Mouse (Mus musculus) frontal cortex, postnatal 36 days (tissue): ENCODE results near the gene Snx18.

Source experiments
- DNase-seq, 2 experiments: peaks; one replicate each; pipeline ENCODE4 v3.0.0; 2022; ENCODE audit warnings: low spot score in 2 of 2

Gene Snx18

DNA sequence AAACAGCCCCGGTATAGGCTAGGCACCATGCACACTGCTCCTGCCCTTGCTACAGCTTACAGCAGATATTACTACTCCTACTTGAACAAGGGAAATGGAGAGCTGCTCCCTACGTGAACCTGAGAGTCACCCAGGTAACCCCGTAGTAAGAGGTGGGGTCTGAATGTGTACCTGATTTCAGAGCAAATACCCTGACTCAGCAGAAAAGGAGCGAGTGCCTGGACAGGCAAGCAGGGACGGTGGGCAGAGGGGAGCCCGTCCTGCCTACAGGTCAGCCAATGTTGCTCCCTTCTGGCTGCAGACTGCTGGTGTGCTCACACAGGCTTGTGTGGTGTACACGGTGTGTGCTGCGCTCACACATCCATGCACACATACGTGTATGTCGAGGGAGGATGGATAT, 20.7 kb downstream of the Snx18 start:
- no peak for DNase-seq

DNA sequence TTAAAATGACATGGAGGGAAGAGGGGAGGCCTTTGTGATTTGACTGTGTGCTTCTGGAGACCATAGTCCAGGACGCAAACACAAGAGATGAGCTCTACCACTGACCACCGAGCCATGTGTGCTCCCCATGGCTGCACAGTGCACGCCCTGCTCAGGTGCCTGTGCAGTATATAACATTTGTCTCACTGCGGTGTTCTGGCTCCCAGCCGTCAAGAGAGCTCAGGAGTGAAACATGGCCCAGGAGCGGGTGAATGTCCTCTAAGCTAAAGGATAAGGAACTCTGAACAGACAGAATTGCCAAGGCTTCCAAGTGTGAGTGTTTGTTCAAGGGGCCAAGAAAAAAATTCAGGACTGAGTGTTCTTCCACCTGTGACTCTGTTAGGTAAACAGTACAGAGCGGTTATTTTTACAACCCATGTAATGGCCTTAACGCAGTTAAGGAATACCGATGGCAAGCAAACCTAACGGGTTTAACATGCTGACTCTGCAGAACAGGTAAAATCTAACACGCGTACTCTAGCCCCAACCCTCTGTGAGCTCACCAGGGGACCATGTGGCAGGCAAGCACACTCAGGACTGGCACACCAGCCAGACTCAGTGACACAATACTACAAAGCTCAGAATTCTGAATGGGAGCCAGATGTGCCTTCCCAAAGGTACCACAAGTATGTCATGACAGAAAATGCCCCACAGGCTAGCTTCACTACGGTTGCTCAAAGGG, 21.4 kb downstream of the Snx18 start:
- no peak for DNase-seq

DNA sequence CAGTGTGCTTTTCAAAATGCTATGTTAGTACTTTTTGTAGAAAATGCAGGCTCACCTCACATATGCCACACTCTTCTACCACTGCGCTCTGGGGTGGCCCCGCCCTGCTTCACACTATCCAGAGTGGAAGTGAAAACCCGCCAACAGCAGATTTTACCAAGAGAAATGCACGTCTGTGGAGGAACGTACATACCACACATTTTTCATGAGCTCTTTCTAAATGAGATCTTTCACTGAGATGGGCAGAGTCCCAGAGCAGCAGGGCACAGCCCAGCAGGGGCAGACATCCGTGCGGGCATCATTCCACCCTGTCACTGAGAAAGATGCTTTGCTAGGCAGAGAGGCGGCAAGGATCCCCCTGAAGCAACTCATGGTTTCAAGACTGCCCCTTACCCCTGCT, 22.4 kb downstream of the Snx18 start:
- no peak for DNase-seq

DNA sequence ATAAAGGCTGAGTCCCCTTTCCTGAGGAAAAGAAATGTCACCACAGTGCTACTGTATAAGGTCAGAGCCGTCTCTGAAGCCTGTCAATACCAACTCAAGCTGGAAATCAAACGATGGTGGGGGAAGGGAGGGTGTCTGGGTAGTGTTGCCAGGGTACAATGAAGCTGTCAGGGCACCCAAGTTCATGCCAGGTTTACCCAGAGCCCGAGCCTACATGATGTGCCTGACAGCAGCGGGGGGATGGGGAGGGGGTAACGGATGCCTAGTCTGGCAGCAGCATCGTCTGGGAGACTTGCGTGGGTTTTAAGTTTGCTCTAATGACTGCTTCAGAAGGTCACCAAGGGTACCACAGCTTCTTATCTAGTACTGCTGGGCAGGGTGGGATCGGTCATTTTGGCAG, 23.1 kb downstream of the Snx18 start:
- no peak for DNase-seq

DNA sequence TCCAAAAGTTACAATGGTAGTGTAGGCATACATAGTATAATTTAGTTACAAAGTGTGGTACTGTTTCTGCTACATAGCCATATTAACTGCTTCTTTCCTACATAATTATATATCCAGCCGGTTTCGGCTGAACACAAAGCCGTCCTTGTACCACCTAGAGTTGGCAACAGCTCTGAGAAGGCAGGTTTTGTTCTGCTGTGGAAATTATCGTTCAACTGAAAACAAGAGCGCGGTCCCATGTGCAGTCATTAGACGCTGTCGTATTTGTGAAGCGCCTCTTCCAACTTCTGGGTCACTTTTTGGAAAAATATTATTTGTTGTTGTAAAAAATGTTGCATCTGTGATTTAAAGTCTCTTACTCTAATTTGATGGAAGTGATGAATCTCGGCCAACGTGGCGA, 24.0 kb downstream of the Snx18 start:
- no peak for DNase-seq

GRCm38 (mm10) chr13:113593711-113594110, 24.7 kb downstream of the Snx18 start:
- no peak for DNase-seq

GRCm38 (mm10) chr13:113592703-113593200, 25.6 kb downstream of the Snx18 start:
- DNase-seq: no peak

GRCm38 (mm10) chr13:113591336-113591735, 27.0 kb downstream of the Snx18 start:
- no peak for DNase-seq

GRCm38 (mm10) chr13:113590216-113590615, 28.1 kb downstream of the Snx18 start:
- DNase-seq: no peak

- DNase-seq: no peak
Observed at GRCm38 (mm10) chr13:113589499-113589898, 28.9 kb downstream of the Snx18 start.

GRCm38 (mm10) chr13:113587200-113587936, 31.0 kb downstream of the Snx18 start:
- peak; percentile 26 to 49 for DNase-seq

- DNase-seq: no peak
Observed at GRCm38 (mm10) chr13:113585606-113586005, 32.8 kb downstream of the Snx18 start.

DNA sequence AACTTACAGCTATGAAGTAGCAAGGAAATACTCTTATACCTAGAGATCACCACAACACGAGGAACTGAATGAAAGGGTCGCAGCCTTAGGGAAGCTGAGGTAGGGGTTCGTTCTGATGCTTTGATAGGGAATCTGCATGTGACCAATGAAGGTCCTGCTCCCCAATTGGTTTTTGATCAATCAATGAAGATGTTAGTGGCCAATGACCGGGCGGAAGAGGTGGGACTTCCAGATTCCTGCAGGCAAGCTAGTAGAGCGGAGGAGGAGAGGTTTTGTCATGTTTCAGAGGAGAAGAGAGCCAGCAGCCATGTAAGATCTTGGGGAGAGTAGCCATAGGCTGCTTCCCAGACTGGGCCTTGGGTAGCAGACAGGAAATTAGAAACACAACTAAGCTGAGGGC, 33.9 kb downstream of the Snx18 start:
- DNase-seq: no peak

GRCm38 (mm10) chr13:113583563-113583962, 34.8 kb downstream of the Snx18 start:
- no peak for DNase-seq

DNA sequence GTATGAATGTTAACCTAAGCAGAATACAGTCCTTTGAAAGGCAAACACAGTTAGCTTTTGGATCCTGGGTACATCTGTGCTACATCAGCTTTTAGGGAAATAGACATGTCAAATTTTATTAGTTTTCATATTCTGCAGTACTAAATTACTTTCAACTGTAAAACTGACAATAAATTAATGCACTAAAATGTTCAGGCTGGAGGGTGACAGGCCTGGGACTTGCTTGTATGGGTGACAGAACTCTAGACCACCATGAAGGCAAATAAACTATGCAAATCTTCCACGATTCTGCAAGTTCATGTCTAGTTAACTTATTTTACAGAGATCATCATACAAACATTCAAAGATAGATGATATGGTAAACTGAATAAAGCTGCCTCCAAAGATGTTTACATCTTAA, 36.3 kb downstream of the Snx18 start:
- DNase-seq: no peak

DNA sequence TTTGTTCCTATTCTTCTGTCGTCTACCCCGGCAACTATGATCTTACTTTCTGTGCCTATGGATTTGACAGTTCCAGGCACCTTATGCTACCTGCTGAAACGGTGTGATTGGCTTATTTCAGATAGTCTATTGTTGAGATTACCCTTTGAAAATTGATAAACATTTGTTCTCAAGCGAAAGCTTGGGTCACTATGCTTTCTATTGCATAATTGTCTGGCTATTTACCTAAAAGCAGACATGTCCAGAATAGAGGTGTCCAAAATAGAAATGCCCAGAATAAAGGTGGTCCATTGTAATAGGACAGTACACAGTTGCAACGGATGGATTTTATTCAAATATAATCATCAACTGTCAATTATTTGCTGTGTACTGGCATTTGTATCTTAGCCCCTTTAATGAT, 36.9 kb downstream of the Snx18 start:
- DNase-seq: no peak

GRCm38 (mm10) chr13:113580400-113580790, 38.0 kb downstream of the Snx18 start:
- DNase-seq: no peak

GRCm38 (mm10) chr13:113579788-113580399, 38.5 kb downstream of the Snx18 start:
- DNase-seq: no peak

- DNase-seq: no peak
Observed at GRCm38 (mm10) chr13:113574232-113574631, 44.1 kb downstream of the Snx18 start.

DNA sequence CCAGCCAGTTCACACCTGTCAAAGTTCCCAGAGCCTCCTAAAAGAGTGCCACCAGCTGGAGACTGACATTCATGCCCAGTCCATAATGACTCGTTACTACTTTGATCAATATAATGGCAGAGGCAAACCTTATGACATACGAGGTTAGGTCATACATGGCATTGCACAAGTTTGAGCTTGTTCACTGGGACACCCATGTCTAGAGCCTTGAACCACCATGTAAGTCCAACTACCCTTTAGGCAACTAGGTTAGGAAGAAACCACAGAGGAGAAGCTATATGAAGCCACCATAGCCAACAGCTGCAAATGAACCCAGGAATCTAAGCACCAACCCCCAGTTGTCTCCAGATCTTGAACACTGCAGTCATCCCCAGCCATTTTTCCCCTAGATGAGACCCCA, 45.0 kb downstream of the Snx18 start:
- no peak for DNase-seq

DNA sequence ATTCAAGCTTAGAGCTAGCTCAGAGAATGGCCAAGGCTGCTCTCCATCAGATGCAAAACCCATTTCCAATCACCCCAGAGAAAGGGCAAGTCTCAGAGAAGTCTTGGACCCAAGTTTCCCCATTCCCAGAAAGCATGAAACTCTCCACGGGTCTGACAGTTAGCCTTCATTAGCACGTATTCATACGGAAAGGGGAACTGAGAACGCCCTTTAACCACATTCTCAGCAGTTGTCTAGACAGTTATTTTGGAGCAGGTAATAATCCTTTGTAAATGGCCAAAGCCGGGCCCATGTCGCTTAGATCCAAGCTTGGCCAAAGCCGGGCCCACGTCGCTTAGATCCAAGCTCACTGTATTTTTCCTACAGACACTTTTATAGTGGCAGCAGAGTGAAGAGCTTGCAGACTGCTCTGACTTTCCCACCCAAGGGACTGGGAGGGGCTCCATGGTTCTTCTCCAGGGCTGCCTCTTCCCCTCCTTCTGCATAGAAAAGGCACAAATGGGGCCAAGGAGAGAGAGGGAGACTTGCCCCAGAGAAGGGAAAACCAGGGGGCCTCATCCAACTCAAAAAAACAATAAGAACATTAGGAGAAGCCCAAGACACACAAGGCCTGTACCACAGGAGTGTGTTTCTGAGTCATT, 46.2 kb downstream of the Snx18 start:
- DNase-seq: no peak

GRCm38 (mm10) chr13:113569526-113569925, 48.8 kb downstream of the Snx18 start:
- no peak for DNase-seq
